Mouse (Mus musculus): ENCODE measurements around the gene Olfr1138. TPM values are rescaled to one million over a fixed set of nuclear protein-coding genes. Genes with fewer than 3 reads are reported as not detected.

Gene Olfr1138
- not detected in 2 replicates for polyA plus RNA-seq (2015; fragmentation: Nextera tagmentation; extraction: Ambion mirVana)

GRCm38 (mm10) chr2:87739878-87740277 lies at the start of gene Olfr1138:
Gene Olfr1138 (minus strand): TSS chr2:87739978.
- Histone ChIP-seq H3K27me3 (no peaks in the 10 kb centered on the region), H3K4me3 (no peak within 1 kb of the TSS), H3K9ac (no peak within 1 kb of the TSS), H3K4me2 (no peak within 1 kb of the TSS), H3K4me1 (replicated peaks) (no peaks in the 10 kb centered on the region), H3K27ac (replicated peaks) (no peak within 1 kb of the TSS), H3K9me3 (no peaks in the 10 kb centered on the region), H3K36me3 (no peaks in the 10 kb centered on the region)
- no peak for ATAC-seq (ENCODE audit: low FRiP score, low read depth)
- 68% methylated on average over 1 of the region's 1 CpGs for WGBS

GRCm38 (mm10) chr2:87779183-87779582 lies 39.4 kb upstream of the Olfr1138 start, which contains the start of gene Olfr152:
Gene Olfr152 (plus strand): TSS chr2:87779483.
- WGBS: 75% methylated on average over 4 of the region's 4 CpGs
- Histone ChIP-seq H3K36me3 (no peaks in the 10 kb centered on the region), H3K4me2 (no peak within 1 kb of the TSS), H3K27ac (replicated peaks) (no peak within 1 kb of the TSS), H3K4me1 (replicated peaks) (no peaks in the 10 kb centered on the region), H3K9ac (no peak within 1 kb of the TSS), H3K27me3 (no peaks in the 10 kb centered on the region), H3K9me3 (no peaks in the 10 kb centered on the region), H3K4me3 (no peak within 1 kb of the TSS)
- ATAC-seq (ENCODE audit: low FRiP score, low read depth): no peak

GRCm38 (mm10) chr2:87776143-87776542 lies 36.4 kb upstream of the Olfr1138 start:
- 59% methylated on average over 1 of the region's 1 CpGs for WGBS
- H3K27me3 ChIP-seq: no peaks in the 10 kb centered on the region
- no peak overlapping the region for H3K4me3 ChIP-seq
- no peaks in the 10 kb centered on the region for H3K9me3 ChIP-seq
- ATAC-seq (ENCODE audit: low FRiP score, low read depth): no peak
- H3K27ac ChIP-seq (replicated peaks): no peak overlapping the region
- no peak overlapping the region for H3K9ac ChIP-seq
- H3K4me1 ChIP-seq (replicated peaks): no peaks in the 10 kb centered on the region
- H3K36me3 ChIP-seq: no peaks in the 10 kb centered on the region
- no peak overlapping the region for H3K4me2 ChIP-seq

- no peaks in the 10 kb centered on the region for H3K4me1 ChIP-seq (replicated peaks)
- H3K9ac ChIP-seq: no peak within 1 kb of the TSS
- H3K27ac ChIP-seq (replicated peaks): no peak within 1 kb of the TSS
- no peaks in the 10 kb centered on the region for H3K36me3 ChIP-seq
- 83% methylated on average over 1 of the region's 1 CpGs for WGBS
- no peak for ATAC-seq (ENCODE audit: low FRiP score, low read depth)
- no peak within 1 kb of the TSS for H3K4me3 ChIP-seq
- no peak within 1 kb of the TSS for H3K4me2 ChIP-seq
- no peaks in the 10 kb centered on the region for H3K9me3 ChIP-seq
- no peaks in the 10 kb centered on the region for H3K27me3 ChIP-seq
Observed at GRCm38 (mm10) chr2:87753891-87754290, 14.1 kb upstream of the Olfr1138 start, which contains the start of gene Olfr1141. Gene Olfr1141 (minus strand): TSS chr2:87753991.

GRCm38 (mm10) chr2:87743452-87743851 lies 3.7 kb upstream of the Olfr1138 start, which contains the start of gene Olfr1140:
Gene Olfr1140 (plus strand): TSS chr2:87743752.
- H3K36me3 ChIP-seq: no peaks in the 10 kb centered on the region
- H3K4me1 ChIP-seq (replicated peaks): no peaks in the 10 kb centered on the region
- no peak within 1 kb of the TSS for H3K9ac ChIP-seq
- no peak within 1 kb of the TSS for H3K4me3 ChIP-seq
- H3K27ac ChIP-seq (replicated peaks): no peak within 1 kb of the TSS
- H3K9me3 ChIP-seq: no peaks in the 10 kb centered on the region
- no peak for ATAC-seq (ENCODE audit: low FRiP score, low read depth)
- H3K27me3 ChIP-seq: no peaks in the 10 kb centered on the region
- no peak within 1 kb of the TSS for H3K4me2 ChIP-seq
- 77% methylated on average over 3 of the region's 3 CpGs for WGBS

- H3K27ac ChIP-seq (replicated peaks): no peak within 1 kb of the TSS
- no peak for ATAC-seq (ENCODE audit: low FRiP score, low read depth)
- H3K4me3 ChIP-seq: no peak within 1 kb of the TSS
- H3K9me3 ChIP-seq: no peaks in the 10 kb centered on the region
- no peak within 1 kb of the TSS for H3K4me2 ChIP-seq
- H3K27me3 ChIP-seq: no peaks in the 10 kb centered on the region
- no peaks in the 10 kb centered on the region for H3K4me1 ChIP-seq (replicated peaks)
- no peak within 1 kb of the TSS for H3K9ac ChIP-seq
- no peaks in the 10 kb centered on the region for H3K36me3 ChIP-seq
Observed at GRCm38 (mm10) chr2:87713079-87713478, 26.7 kb downstream of the Olfr1138 start, which contains the start of gene Olfr1137. Gene Olfr1137 (minus strand): TSS chr2:87713179.

- H3K36me3 ChIP-seq: no peaks in the 10 kb centered on the region
- H3K9ac ChIP-seq: no peak within 1 kb of the TSS
- no peak within 1 kb of the TSS for H3K27ac ChIP-seq (replicated peaks)
- ATAC-seq (ENCODE audit: low FRiP score, low read depth): no peak
- no peak within 1 kb of the TSS for H3K4me3 ChIP-seq
- H3K27me3 ChIP-seq: no peaks in the 10 kb centered on the region
- no peak within 1 kb of the TSS for H3K4me2 ChIP-seq
- H3K9me3 ChIP-seq: no peaks in the 10 kb centered on the region
- H3K4me1 ChIP-seq (replicated peaks): no peaks in the 10 kb centered on the region
Observed at GRCm38 (mm10) chr2:87693847-87694246, 45.9 kb downstream of the Olfr1138 start, which contains the start of gene Olfr1136. Gene Olfr1136 (minus strand): TSS chr2:87693947.

Other genes with a start within 250 kb of the Olfr1138 start
- gene Pramel7, start 242.9 kb downstream of the Olfr1138 start, polyA plus RNA-seq (2015; fragmentation: Nextera tagmentation; extraction: Ambion mirVana): not detected in 2 replicates
- not detected in 2 replicates for gene Pramel6, start 233.4 kb downstream of the Olfr1138 start, polyA plus RNA-seq (2015; fragmentation: Nextera tagmentation; extraction: Ambion mirVana)
- gene Olfr153, start 208.2 kb downstream of the Olfr1138 start, polyA plus RNA-seq (2015; fragmentation: Nextera tagmentation; extraction: Ambion mirVana): not detected in 2 replicates
- not detected in 2 replicates for gene Olfr1128, start 194.4 kb downstream of the Olfr1138 start, polyA plus RNA-seq (2015; fragmentation: Nextera tagmentation; extraction: Ambion mirVana)
- gene Olfr1129, start 166.1 kb downstream of the Olfr1138 start, polyA plus RNA-seq (2015; fragmentation: Nextera tagmentation; extraction: Ambion mirVana): not detected in 2 replicates
- not detected in 2 replicates for gene Olfr1130, start 133.8 kb downstream of the Olfr1138 start, polyA plus RNA-seq (2015; fragmentation: Nextera tagmentation; extraction: Ambion mirVana)
- gene Olfr1131, start 112.9 kb downstream of the Olfr1138 start, polyA plus RNA-seq (2015; fragmentation: Nextera tagmentation; extraction: Ambion mirVana): not detected in 2 replicates
- not detected in 2 replicates for gene Olfr1132, start 102.4 kb downstream of the Olfr1138 start, polyA plus RNA-seq (2015; fragmentation: Nextera tagmentation; extraction: Ambion mirVana)
- gene Olfr1133, start 92.6 kb downstream of the Olfr1138 start, polyA plus RNA-seq (2015; fragmentation: Nextera tagmentation; extraction: Ambion mirVana): not detected in 2 replicates
- gene Olfr1134, start 81.5 kb downstream of the Olfr1138 start, polyA plus RNA-seq (2015; fragmentation: Nextera tagmentation; extraction: Ambion mirVana): not detected in 2 replicates
- not detected in 2 replicates for gene Olfr1135, start 66.3 kb downstream of the Olfr1138 start, polyA plus RNA-seq (2015; fragmentation: Nextera tagmentation; extraction: Ambion mirVana)
- gene Olfr1136, start 46.0 kb downstream of the Olfr1138 start, polyA plus RNA-seq (2015; fragmentation: Nextera tagmentation; extraction: Ambion mirVana): not detected in 2 replicates
- not detected in 2 replicates for gene Olfr1137, start 26.8 kb downstream of the Olfr1138 start, polyA plus RNA-seq (2015; fragmentation: Nextera tagmentation; extraction: Ambion mirVana)
- not detected in 2 replicates for gene Olfr1140, start 3.8 kb upstream of the Olfr1138 start, polyA plus RNA-seq (2015; fragmentation: Nextera tagmentation; extraction: Ambion mirVana)
- gene Olfr1141, start 14.0 kb upstream of the Olfr1138 start, polyA plus RNA-seq (2015; fragmentation: Nextera tagmentation; extraction: Ambion mirVana): not detected in 2 replicates
- gene Olfr152, start 39.5 kb upstream of the Olfr1138 start, polyA plus RNA-seq (2015; fragmentation: Nextera tagmentation; extraction: Ambion mirVana): not detected in 2 replicates
- gene Olfr1143, start 60.6 kb upstream of the Olfr1138 start, polyA plus RNA-seq (2015; fragmentation: Nextera tagmentation; extraction: Ambion mirVana): not detected in 2 replicates
- not detected in 2 replicates for gene Olfr1145, start 69.8 kb upstream of the Olfr1138 start, polyA plus RNA-seq (2015; fragmentation: Nextera tagmentation; extraction: Ambion mirVana)
- not detected in 2 replicates for gene Olfr1148, start 90.6 kb upstream of the Olfr1138 start, polyA plus RNA-seq (2015; fragmentation: Nextera tagmentation; extraction: Ambion mirVana)
- not detected in 2 replicates for gene Olfr1150-ps1, start 104.0 kb upstream of the Olfr1138 start, polyA plus RNA-seq (2015; fragmentation: Nextera tagmentation; extraction: Ambion mirVana)
- gene Olfr1151, start 115.9 kb upstream of the Olfr1138 start, polyA plus RNA-seq (2015; fragmentation: Nextera tagmentation; extraction: Ambion mirVana): not detected in 2 replicates
- not detected in 2 replicates for gene Olfr1152, start 126.5 kb upstream of the Olfr1138 start, polyA plus RNA-seq (2015; fragmentation: Nextera tagmentation; extraction: Ambion mirVana)
- 0.09 TPM in 1 of 2 replicates, not detected in the other for gene Olfr1153, start 155.0 kb upstream of the Olfr1138 start, polyA plus RNA-seq (2015; fragmentation: Nextera tagmentation; extraction: Ambion mirVana)
- not detected in 2 replicates for gene Olfr1154, start 165.2 kb upstream of the Olfr1138 start, polyA plus RNA-seq (2015; fragmentation: Nextera tagmentation; extraction: Ambion mirVana)
- gene Olfr1155, start 205.2 kb upstream of the Olfr1138 start, polyA plus RNA-seq (2015; fragmentation: Nextera tagmentation; extraction: Ambion mirVana): not detected in 2 replicates
- gene Olfr1156, start 213.1 kb upstream of the Olfr1138 start, polyA plus RNA-seq (2015; fragmentation: Nextera tagmentation; extraction: Ambion mirVana): not detected in 2 replicates
- not detected in 2 replicates for gene Olfr1157, start 228.3 kb upstream of the Olfr1138 start, polyA plus RNA-seq (2015; fragmentation: Nextera tagmentation; extraction: Ambion mirVana)
- gene Olfr74, start 234.7 kb upstream of the Olfr1138 start, polyA plus RNA-seq (2015; fragmentation: Nextera tagmentation; extraction: Ambion mirVana): not detected in 2 replicates

Data from hindbrain, embryonic 15.5 days (tissue).